Mouse (Mus musculus): ENCODE results near the gene Cc2d2b. TPM values are rescaled to one million over a fixed set of nuclear protein-coding genes. Genes with fewer than 3 reads are reported as not detected.

Cc2d2b gene
- polyA plus RNA-seq, 1 experiment = not detected

GRCm38 (mm10) chr19:40720381-40720780 lies 28.2 kb upstream of the Cc2d2b start:
- 49% methylated on average over 12 of the region's 12 CpGs for WGBS
- Histone ChIP-seq H3K4me1 (ENCODE audit: control insufficient read depth, insufficient read depth, insufficient read length, low read length) (no peaks in the 10 kb centered on the region), H3K27ac (ENCODE audit: insufficient read depth, low read depth, low read length) (no peak overlapping the region), H3K4me3 (ENCODE audit: low read depth, low read length) (no peak overlapping the region), H3K27me3 (ENCODE audit: control insufficient read depth, insufficient read depth, low read length) (no peaks in the 10 kb centered on the region), H3K36me3 (ENCODE audit: control insufficient read depth, insufficient read depth, low read length) (no peaks in the 10 kb centered on the region)
- TF ChIP-seq POLR2A (IDR thresholded peaks at IDR 0.05; ENCODE audit: low read depth, low read length) = no peak
- no peak for TF ChIP-seq CTCF (IDR thresholded peaks at IDR 0.05; ENCODE audit: extremely low read depth, insufficient read length, insufficient replicate concordance, low read depth, low read length)

- WGBS = 47% methylated on average over 11 of the region's 11 CpGs
- no peaks in the 10 kb centered on the region for H3K36me3 ChIP-seq (ENCODE audit: control insufficient read depth, insufficient read depth, low read length)
- no peak overlapping the region for H3K4me3 ChIP-seq (ENCODE audit: low read depth, low read length)
- no peak for TF ChIP-seq POLR2A (IDR thresholded peaks at IDR 0.05; ENCODE audit: low read depth, low read length)
- no peak for TF ChIP-seq CTCF (IDR thresholded peaks at IDR 0.05; ENCODE audit: extremely low read depth, insufficient read length, insufficient replicate concordance, low read depth, low read length)
- no peak overlapping the region for H3K27ac ChIP-seq (ENCODE audit: insufficient read depth, low read depth, low read length)
- H3K27me3 ChIP-seq (ENCODE audit: control insufficient read depth, insufficient read depth, low read length) = no peaks in the 10 kb centered on the region
- H3K4me1 ChIP-seq (ENCODE audit: control insufficient read depth, insufficient read depth, insufficient read length, low read length) = no peaks in the 10 kb centered on the region
These were observed 26.2 kb upstream of the Cc2d2b start for GRCm38 (mm10) chr19:40722137-40723038.

DNA sequence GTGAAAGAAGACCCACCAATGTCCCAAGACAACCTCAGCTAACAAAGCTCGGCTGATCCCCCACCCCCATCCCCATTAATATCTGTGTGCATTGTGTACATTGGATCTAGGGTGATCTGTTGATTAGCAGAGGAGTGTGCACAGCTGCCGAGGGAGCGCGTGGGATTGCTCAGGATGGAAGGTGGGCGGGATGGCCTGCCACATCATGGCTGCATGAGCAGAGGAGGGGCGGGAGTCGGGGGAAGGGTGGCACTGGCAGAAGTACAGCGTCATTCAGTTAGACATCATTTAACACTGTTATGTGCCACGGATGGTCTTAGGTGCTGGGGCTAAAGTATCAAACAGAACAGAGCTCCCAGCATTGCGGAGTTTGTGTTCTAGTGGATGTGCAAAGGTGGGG lies 25.0 kb upstream of the Cc2d2b start:
- Histone ChIP-seq H3K27ac (ENCODE audit: insufficient read depth, low read depth, low read length) (no peak overlapping the region), H3K4me3 (ENCODE audit: low read depth, low read length) (no peak overlapping the region), H3K27me3 (ENCODE audit: control insufficient read depth, insufficient read depth, low read length) (no peaks in the 10 kb centered on the region), H3K4me1 (ENCODE audit: control insufficient read depth, insufficient read depth, insufficient read length, low read length) (no peaks in the 10 kb centered on the region), H3K36me3 (ENCODE audit: control insufficient read depth, insufficient read depth, low read length) (no peaks in the 10 kb centered on the region)
- no peak for TF ChIP-seq CTCF (IDR thresholded peaks at IDR 0.05; ENCODE audit: extremely low read depth, insufficient read length, insufficient replicate concordance, low read depth, low read length)
- 45% methylated on average over 10 of the region's 10 CpGs for WGBS

GRCm38 (mm10) chr19:40726148-40726547 lies 22.4 kb upstream of the Cc2d2b start:
- no peaks in the 10 kb centered on the region for H3K36me3 ChIP-seq (ENCODE audit: control insufficient read depth, insufficient read depth, low read length)
- no peaks in the 10 kb centered on the region for H3K27me3 ChIP-seq (ENCODE audit: control insufficient read depth, insufficient read depth, low read length)
- H3K4me3 ChIP-seq (ENCODE audit: low read depth, low read length) = no peak overlapping the region
- WGBS = 60% methylated on average over 4 of the region's 4 CpGs
- TF ChIP-seq POLR2A (IDR thresholded peaks at IDR 0.05; ENCODE audit: low read depth, low read length) (no peak), CTCF (IDR thresholded peaks at IDR 0.05; ENCODE audit: extremely low read depth, insufficient read length, insufficient replicate concordance, low read depth, low read length) (no peak)
- no peaks in the 10 kb centered on the region for H3K4me1 ChIP-seq (ENCODE audit: control insufficient read depth, insufficient read depth, insufficient read length, low read length)
- H3K27ac ChIP-seq (ENCODE audit: insufficient read depth, low read depth, low read length) = 0 out of 2 replicates have a peak overlapping the region, but pooled peaks have one; percentile 12

DNA sequence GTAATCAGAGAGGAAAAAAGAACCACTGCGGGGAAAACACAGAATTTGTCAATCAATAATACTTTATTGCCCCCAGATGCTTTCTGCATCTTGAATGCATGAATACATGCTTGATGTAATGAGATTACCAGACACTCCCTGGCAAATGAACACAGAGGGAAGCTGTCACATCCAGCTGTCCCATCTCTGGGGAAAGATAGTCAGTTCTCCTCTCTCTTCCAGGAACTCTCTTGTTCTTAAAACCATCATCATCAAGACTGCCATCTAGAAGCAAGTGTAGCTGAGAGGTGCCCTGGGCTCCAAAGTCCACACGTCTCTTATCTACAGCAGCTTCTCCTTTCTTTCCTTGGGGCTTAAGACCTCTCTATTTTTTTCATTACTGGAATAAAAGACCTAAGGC lies 21.9 kb upstream of the Cc2d2b start:
- WGBS = 17% methylated on average over 2 of the region's 2 CpGs
- Histone ChIP-seq H3K4me1 (ENCODE audit: control insufficient read depth, insufficient read depth, insufficient read length, low read length) (no peaks in the 10 kb centered on the region), H3K4me3 (ENCODE audit: low read depth, low read length) (no peak overlapping the region), H3K27me3 (ENCODE audit: control insufficient read depth, insufficient read depth, low read length) (no peaks in the 10 kb centered on the region), H3K36me3 (ENCODE audit: control insufficient read depth, insufficient read depth, low read length) (no peaks in the 10 kb centered on the region), H3K27ac (ENCODE audit: insufficient read depth, low read depth, low read length) (no peak overlapping the region)
- TF ChIP-seq POLR2A (IDR thresholded peaks at IDR 0.05; ENCODE audit: low read depth, low read length) = no peak
- no peak for TF ChIP-seq CTCF (IDR thresholded peaks at IDR 0.05; ENCODE audit: extremely low read depth, insufficient read length, insufficient replicate concordance, low read depth, low read length)

GRCm38 (mm10) chr19:40728213-40728612 lies 20.3 kb upstream of the Cc2d2b start:
- no peak overlapping the region for H3K27ac ChIP-seq (ENCODE audit: insufficient read depth, low read depth, low read length)
- H3K27me3 ChIP-seq (ENCODE audit: control insufficient read depth, insufficient read depth, low read length) = no peaks in the 10 kb centered on the region
- H3K36me3 ChIP-seq (ENCODE audit: control insufficient read depth, insufficient read depth, low read length) = no peaks in the 10 kb centered on the region
- no peak overlapping the region for H3K4me3 ChIP-seq (ENCODE audit: low read depth, low read length)
- no peaks in the 10 kb centered on the region for H3K4me1 ChIP-seq (ENCODE audit: control insufficient read depth, insufficient read depth, insufficient read length, low read length)
- no peak for TF ChIP-seq POLR2A (IDR thresholded peaks at IDR 0.05; ENCODE audit: low read depth, low read length)
- TF ChIP-seq CTCF (IDR thresholded peaks at IDR 0.05; ENCODE audit: extremely low read depth, insufficient read length, insufficient replicate concordance, low read depth, low read length) = no peak
- WGBS = 66% methylated on average over 4 of the region's 4 CpGs

DNA sequence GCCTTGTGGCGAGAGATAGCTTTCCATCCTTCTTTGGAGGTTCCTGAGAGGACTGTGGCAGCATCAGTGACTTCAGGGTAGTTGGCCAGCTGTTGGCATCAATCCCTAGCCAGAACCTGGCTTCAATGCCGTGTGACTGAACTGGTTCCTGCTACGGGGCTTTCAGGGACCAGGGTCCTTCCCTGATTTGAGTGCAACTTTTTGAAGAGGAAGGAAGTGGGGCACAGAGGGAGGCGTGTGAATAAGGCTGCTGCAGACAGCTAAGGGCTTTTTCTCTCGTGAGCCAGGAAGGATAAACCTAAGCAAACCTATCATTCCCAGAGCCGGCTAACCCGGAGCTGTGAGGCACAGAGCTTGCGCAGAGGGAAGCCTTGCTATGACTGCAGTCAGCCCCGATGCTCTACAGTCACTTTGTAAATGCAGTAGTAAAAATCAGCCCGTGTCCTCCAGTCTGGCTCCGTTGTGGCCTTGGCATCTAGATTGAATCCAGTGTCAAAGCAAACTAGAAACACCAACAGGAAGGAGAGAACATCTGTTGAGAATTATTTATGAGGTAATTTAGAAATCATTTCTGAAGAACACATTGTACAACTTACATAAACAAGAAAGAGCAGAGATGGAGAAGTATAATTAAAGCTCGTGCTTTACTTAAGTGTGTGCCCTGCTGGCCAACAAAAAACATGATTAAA lies 19.7 kb upstream of the Cc2d2b start:
- H3K4me1 ChIP-seq (ENCODE audit: control insufficient read depth, insufficient read depth, insufficient read length, low read length) = no peaks in the 10 kb centered on the region
- H3K4me3 ChIP-seq (ENCODE audit: low read depth, low read length) = no peak overlapping the region
- H3K27ac ChIP-seq (ENCODE audit: insufficient read depth, low read depth, low read length) = no peak overlapping the region
- WGBS = 56% methylated on average over 12 of the region's 12 CpGs
- TF ChIP-seq POLR2A (IDR thresholded peaks at IDR 0.05; ENCODE audit: low read depth, low read length) (no peak), CTCF (IDR thresholded peaks at IDR 0.05; ENCODE audit: extremely low read depth, insufficient read length, insufficient replicate concordance, low read depth, low read length) (no peak)
- no peaks in the 10 kb centered on the region for H3K27me3 ChIP-seq (ENCODE audit: control insufficient read depth, insufficient read depth, low read length)
- H3K36me3 ChIP-seq (ENCODE audit: control insufficient read depth, insufficient read depth, low read length) = no peaks in the 10 kb centered on the region

Measured in small intestine, adult 2 months (tissue).